Mouse (Mus musculus): Measurements from ENCODE around the gene Slc44a2. TPM values are rescaled to one million over a fixed set of nuclear protein-coding genes. Genes with fewer than 3 reads are reported as not detected.

The Slc44a2 gene
- total RNA-seq (2014; rRNA removed), result 55.2 and 63.1 TPM in 2 replicates
- polyA plus RNA-seq (2015; fragmentation: Nextera tagmentation; extraction: Ambion mirVana), result 40.8 and 48.9 TPM in 2 replicates

GRCm38 (mm10) chr9:21320619-21321512 is at the start of gene Slc44a2:
Gene Slc44a2 (plus strand): TSS chr9:21320698.
- Histone ChIP-seq H3K27me3 (ENCODE audit: insufficient read depth, low read length) (no peaks in the 10 kb centered on the region), H3K9me3 (ENCODE audit: low read length) (no peaks in the 10 kb centered on the region), H3K4me1 (ENCODE audit: insufficient read depth) (peaks cover 6% of the 10 kb centered on the region; the same call in 1 of the 2 replicates), H3K27ac (ENCODE audit: low read depth, low read length) (peak within 1 kb of the TSS; percentile 67; the same call in 1 of the 2 replicates), H3K36me3 (ENCODE audit: insufficient read depth) (no peaks in the 10 kb centered on the region; the same call in 1 of the 2 replicates), H3K9ac (peak within 1 kb of the TSS; percentile 75), H3K4me3 (ENCODE audit: low read depth, low read length) (peak within 1 kb of the TSS; percentile 67), H3K4me2 (ENCODE audit: low read depth) (peak within 1 kb of the TSS; percentile 92)
- DNase-seq (peak; percentile 84), ATAC-seq (peak; percentile 96)
- under 1% methylated on average over 52 of the region's 52 CpGs for WGBS
- TF ChIP-seq CTCF (IDR thresholded peaks at IDR 0.05; ENCODE audit: low read depth), result 0 out of 2 replicates have a peak, but pooled peaks have one; percentile 10

DNA sequence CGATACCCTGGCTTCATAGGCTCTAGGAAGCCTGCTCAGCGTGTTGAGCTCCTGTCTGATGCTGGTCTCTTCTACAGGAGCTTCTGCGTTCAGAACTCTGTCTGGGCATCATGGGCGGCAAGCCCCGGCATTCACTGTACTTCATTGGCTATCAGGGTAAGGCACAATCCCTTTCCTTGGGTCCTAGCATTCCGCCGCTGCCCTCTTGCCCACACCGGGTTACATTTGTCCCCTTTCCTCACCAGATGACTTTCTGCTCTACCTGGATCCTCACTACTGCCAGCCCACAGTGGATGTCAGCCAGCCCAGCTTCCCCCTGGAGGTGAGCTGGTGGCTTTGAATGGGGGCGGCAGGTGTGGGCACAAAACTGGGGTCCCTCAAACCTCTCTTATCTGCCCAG is 48.1 kb upstream of the Slc44a2 start:
- no peak overlapping the region for H3K27ac ChIP-seq (ENCODE audit: low read depth, low read length)
- H3K9ac ChIP-seq, result no peak overlapping the region
- H3K36me3 ChIP-seq (ENCODE audit: insufficient read depth), result peaks cover 90% of the 10 kb centered on the region
- 90% methylated on average over 9 of the region's 9 CpGs for WGBS
- TF ChIP-seq CTCF (IDR thresholded peaks at IDR 0.05; ENCODE audit: low read depth), result no peak
- no peaks in the 10 kb centered on the region for H3K9me3 ChIP-seq (ENCODE audit: low read length)
- no peak for DNase-seq
- ATAC-seq, result no peak
- no peaks in the 10 kb centered on the region for H3K4me1 ChIP-seq (ENCODE audit: insufficient read depth)
- no peak overlapping the region for H3K4me2 ChIP-seq (ENCODE audit: low read depth)
- no peaks in the 10 kb centered on the region for H3K27me3 ChIP-seq (ENCODE audit: insufficient read depth, low read length)
- H3K4me3 ChIP-seq (ENCODE audit: low read depth, low read length), result no peak overlapping the region

DNA sequence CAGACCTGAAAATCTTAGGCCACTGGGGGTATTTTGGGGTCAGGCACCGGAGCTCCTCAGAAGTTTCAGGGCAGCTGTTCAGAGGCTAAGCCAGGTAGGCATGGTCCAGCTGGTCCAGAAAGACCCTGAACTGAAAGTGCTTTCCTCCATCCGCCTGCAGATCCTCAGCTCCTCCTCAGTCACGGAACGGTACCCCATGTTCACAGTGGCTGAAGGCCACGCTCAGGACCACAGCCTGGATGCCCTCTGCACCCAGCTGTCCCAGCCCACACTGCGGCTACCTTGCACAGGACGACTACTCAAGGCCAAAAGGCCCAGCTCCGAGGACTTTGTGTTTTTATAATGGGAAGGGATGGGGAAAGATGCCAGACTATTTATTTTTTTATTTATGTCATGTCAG is 47.4 kb upstream of the Slc44a2 start:
- Histone ChIP-seq H3K9me3 (ENCODE audit: low read length) (no peaks in the 10 kb centered on the region), H3K4me1 (ENCODE audit: insufficient read depth) (no peaks in the 10 kb centered on the region), H3K9ac (no peak overlapping the region), H3K27ac (ENCODE audit: low read depth, low read length) (no peak overlapping the region), H3K27me3 (ENCODE audit: insufficient read depth, low read length) (no peaks in the 10 kb centered on the region), H3K4me3 (ENCODE audit: low read depth, low read length) (no peak overlapping the region), H3K36me3 (ENCODE audit: insufficient read depth) (peaks cover 95% of the 10 kb centered on the region), H3K4me2 (ENCODE audit: low read depth) (no peak overlapping the region)
- ATAC-seq (no peak), DNase-seq (no peak)
- TF ChIP-seq CTCF (IDR thresholded peaks at IDR 0.05; ENCODE audit: low read depth), result no peak
- 92% methylated on average over 8 of the region's 8 CpGs for WGBS

- Histone ChIP-seq H3K9me3 (ENCODE audit: low read length) (no peaks in the 10 kb centered on the region), H3K4me1 (ENCODE audit: insufficient read depth) (no peaks in the 10 kb centered on the region), H3K9ac (no peak overlapping the region), H3K36me3 (ENCODE audit: insufficient read depth) (peaks cover 90% of the 10 kb centered on the region), H3K27me3 (ENCODE audit: insufficient read depth, low read length) (no peaks in the 10 kb centered on the region), H3K4me3 (ENCODE audit: low read depth, low read length) (no peak overlapping the region), H3K4me2 (ENCODE audit: low read depth) (no peak overlapping the region), H3K27ac (ENCODE audit: low read depth, low read length) (no peak overlapping the region)
- no peak for ATAC-seq
- 84% methylated on average over 7 of the region's 7 CpGs for WGBS
- DNase-seq, result no peak
- no peak for TF ChIP-seq CTCF (IDR thresholded peaks at IDR 0.05; ENCODE audit: low read depth)
Observed at GRCm38 (mm10) chr9:21273520-21274228, 46.8 kb upstream of the Slc44a2 start.

DNA sequence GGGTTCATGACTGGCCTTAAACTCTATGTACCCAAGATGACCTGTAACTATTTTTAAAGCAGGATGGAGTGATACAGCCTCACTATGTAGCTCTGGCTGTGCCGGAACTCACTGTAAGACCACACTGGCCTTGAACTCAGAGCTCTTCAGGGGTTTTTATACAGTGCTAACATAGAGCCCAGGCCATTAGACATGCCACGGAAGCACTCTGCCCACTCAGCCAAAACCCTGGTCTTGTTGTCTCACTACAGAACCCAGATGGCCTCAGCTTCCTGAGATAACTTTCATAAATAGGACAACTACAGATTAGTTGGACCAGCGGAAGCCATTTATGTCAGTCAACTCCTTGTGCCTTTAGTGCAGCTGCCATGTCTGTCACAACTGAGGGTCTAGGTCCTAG is 46.2 kb upstream of the Slc44a2 start:
- Histone ChIP-seq H3K4me3 (ENCODE audit: low read depth, low read length) (no peak overlapping the region), H3K9ac (no peak overlapping the region), H3K9me3 (ENCODE audit: low read length) (no peaks in the 10 kb centered on the region), H3K27me3 (ENCODE audit: insufficient read depth, low read length) (no peaks in the 10 kb centered on the region), H3K27ac (ENCODE audit: low read depth, low read length) (no peak overlapping the region), H3K4me2 (ENCODE audit: low read depth) (no peak overlapping the region), H3K4me1 (ENCODE audit: insufficient read depth) (no peaks in the 10 kb centered on the region), H3K36me3 (ENCODE audit: insufficient read depth) (peaks cover 90% of the 10 kb centered on the region)
- WGBS, result 94% methylated on average over 3 of the region's 3 CpGs
- DNase-seq (no peak), ATAC-seq (no peak)
- TF ChIP-seq CTCF (IDR thresholded peaks at IDR 0.05; ENCODE audit: low read depth), result no peak

DNA sequence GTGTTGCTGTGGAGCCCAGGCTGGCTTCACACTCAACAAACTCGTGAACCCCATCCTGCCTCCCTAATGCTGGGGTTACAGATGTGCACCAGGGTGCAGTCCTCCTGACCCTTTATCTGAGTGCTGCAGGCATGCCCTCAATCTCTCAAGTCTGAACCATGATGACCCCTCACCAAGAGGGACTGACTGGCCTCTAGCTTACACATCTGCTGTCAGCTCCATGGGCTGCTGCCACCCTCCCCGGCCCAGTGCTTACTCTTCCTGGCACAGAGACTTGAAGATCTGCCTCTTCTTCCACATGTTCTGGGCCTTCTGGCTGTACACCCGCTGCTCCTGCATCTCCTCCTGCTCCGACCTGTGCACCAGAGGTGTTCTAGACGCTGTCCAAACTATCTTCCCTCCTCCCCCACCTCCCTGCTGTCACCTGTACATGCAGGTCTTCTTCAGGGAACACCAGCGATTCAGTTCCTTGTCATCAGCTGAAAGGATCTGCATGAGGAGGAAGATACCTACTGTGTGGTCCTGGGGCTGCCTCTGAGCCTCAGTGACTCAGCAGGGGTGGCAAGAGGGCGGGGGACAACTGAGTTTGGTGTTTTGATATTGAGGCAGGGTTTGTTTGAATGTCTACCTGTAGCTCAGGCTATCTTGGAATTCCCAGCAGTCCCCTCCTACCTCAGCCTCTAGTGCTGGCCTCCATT is 45.3 kb upstream of the Slc44a2 start:
- Histone ChIP-seq H3K9me3 (ENCODE audit: low read length) (no peaks in the 10 kb centered on the region), H3K36me3 (ENCODE audit: insufficient read depth) (peaks cover 91% of the 10 kb centered on the region), H3K4me2 (ENCODE audit: low read depth) (no peak overlapping the region), H3K4me3 (ENCODE audit: low read depth, low read length) (no peak overlapping the region), H3K9ac (no peak overlapping the region), H3K27me3 (ENCODE audit: insufficient read depth, low read length) (no peaks in the 10 kb centered on the region), H3K27ac (ENCODE audit: low read depth, low read length) (no peak overlapping the region), H3K4me1 (ENCODE audit: insufficient read depth) (no peaks in the 10 kb centered on the region)
- ATAC-seq (no peak), DNase-seq (no peak)
- WGBS, result 88% methylated on average over 7 of the region's 7 CpGs
- TF ChIP-seq CTCF (IDR thresholded peaks at IDR 0.05; ENCODE audit: low read depth), result no peak

Measured in forebrain, postnatal 0 days (tissue).